Mouse (Mus musculus) activated CD4-positive, CD25-positive, alpha-beta regulatory T cell, adult 4 months (primary cell): ENCODE measurements at regions not wholly inside any gene's neighbourhood (a gene's known extent, or its start where the extent isn't known, plus 50 kb on each side); places are given as distances from the start of the nearest gene placed in this dataset.
"Not testable (repeated sequence)": the region's sequence is repeated elsewhere in the genome, so short reads cannot be mapped to it uniquely, and the experiment has no call there.

Experiments
- ATAC-seq: one replicate; pipeline ENCODE4 v1.8.0; 2017

DNA sequence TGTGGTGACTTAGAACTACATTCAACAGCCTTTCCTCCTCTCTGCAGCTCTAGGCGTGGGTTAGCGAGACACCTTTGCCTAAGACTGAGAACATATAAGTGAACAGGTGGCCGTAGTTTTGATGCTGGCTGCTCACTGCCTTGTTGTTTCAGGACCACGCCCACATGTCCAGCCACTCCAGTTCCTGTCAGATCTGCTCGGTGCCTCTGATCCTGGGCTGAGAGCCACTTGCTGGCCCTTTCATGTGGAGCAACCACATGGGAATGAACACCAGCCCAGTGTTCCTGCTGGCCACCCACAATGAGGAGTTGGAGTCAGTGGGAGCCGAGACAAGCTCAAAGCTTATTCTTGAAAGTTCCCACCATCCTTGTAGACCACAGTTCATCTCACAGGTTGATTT is 180.5 kb upstream of the Arid1b start:
- ATAC-seq: no peak

DNA sequence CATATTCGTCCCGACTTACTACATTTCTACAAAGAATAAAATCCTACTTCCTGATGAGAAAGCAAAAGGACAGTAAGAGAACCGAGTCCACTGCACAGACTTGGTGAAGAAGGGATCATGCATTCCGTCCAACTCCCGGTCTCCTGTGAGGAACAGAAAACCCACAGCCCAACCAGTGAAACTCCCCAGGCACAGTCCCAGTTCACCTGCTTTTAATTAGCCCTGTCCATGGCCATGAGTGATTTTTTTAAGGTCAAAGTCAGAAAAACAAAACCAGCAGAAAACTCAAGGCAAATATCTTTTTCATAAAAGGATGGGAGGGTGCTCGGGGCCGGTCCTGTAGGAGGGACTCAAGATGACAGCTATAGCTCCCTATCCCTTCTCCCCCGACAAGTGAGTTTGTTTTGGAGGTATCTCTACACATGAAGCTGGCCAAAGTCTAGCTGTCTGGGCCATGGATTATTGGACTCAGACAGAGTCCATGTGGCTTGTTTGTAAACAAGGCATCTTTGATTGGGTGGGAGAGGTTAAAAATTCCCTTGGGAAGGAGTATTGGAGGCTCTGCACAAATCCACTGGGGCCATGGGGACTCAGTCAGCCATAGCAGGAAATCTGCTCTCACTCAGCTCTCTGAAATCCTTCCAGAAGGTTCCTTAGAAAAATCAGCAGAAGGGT is 168.8 kb upstream of the Arid1b start:
- no peak for ATAC-seq

DNA sequence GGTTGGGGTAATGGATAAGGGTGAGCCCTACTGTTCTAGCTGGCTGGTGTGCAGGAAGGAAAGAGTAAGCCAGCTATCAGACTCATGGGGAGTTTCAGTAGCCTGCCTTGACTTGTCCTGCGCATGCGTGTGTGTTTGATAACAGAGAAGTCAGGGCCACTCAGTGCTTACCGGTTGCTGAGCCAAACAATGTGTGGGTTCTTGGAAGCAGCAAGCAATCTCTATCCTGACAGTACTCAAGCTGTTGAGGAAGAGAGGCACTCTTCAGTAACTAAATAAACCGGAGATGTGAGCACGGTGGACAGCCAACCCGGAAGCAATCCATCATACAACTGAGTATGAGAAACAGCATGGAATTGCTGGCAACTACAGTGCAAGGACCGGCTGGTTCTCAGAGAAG is 160.1 kb upstream of the Arid1b start:
- no peak for ATAC-seq

DNA sequence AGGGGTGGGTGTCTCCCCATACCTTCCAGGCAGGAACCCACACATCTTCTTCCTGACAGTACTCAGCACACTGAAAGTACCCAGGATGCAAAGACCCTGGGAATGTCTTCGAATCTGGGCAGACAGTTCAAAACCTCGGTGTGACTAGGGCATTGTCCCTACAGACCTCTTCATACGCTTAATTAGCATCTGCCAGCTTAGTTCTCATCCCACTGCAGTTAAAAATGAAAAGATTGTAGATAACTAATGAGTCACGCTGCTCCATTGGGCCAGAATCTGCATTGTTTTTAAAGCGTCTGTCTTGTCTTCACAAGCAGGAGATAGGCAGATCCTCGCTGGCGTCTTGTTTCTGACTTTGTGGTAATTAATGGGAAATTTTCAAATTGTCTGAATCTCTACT is 159.6 kb upstream of the Arid1b start:
- ATAC-seq: no peak

DNA sequence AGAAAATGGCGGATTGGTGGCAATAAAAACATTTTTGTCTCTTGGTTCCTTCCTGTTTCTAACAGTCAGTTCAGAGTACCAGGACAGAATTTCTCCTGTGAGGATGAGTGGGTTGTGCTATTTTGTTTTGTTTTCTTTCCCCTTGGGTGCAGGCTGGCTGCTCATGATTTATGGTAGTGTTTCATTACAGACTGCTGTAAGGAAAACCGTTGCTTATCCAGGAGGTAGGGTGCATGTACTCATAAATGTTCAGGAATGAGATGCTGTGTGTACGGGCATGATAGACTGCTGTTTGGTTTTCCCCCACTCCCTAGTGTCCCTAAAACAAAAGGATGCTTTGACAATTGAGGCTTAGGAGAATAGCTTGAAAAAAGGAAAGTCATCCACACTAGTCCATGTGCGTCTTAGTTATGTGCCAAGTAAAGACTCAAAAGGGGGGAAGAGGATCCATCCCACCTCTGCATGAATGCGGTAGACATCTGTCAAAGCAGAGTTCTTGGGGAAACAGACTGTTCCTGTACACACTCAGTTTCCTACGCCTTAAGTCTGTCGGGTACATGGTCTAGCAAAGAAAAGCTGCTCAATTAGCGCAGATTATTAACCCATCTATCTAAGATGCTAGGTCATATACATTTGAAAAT is 158.9 kb upstream of the Arid1b start:
- ATAC-seq: no peak

DNA sequence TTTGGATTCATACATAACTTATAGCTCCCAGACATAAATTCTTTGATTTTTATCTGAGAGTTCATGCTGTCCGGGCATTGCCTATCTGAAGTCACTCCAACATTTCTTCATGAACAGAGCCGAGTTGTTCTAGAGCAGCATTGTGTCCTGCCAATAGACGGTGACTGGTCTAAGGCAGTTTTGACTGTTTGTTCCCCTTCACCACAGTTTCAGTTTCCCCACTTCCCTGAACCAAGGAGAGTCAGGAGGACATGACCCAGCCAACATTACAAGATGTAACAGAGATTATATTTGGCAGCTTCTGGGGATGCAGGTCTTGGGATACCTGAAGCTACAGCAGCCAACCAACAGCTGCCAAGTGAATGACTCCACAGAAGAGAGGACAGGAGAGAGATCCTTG is 154.0 kb upstream of the Arid1b start:
- ATAC-seq: no peak

DNA sequence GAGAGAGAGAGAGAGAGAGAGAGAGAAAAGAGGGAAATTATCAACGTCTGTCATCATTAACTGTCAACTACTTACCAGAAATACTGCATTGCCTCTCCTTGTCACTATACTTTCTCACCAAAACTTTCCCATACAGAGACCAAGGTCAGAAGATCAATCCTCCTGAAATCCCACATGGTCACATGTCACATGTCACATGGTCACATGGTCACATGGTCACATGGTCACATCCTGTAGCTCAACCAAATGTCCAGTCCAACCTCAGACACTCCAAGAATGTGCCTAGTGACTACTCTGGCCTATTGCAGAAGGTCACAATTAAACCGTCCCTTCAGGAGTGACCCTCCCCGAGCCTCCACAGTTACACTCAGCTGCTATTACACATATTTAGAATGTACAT is 135.8 kb upstream of the Arid1b start:
- ATAC-seq: no peak

DNA sequence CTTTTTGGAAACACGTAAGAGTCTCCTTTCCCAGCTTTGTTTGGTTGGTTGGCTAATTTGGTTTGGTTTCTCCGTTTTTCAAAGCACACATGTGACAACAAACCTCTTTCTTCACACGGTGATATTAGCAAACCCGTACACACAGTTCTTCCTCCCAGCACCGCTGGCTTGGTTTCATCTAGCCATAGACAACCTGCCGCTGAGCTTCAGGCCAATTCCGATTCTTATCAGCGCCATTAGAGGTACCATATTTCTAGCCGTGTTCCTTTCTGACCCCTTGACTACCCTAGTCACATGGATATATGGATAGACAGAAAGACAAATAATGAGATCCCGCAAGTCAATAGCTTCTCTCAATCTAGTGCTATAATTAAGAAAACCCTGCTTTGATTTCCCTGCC is 129.2 kb upstream of the Arid1b start:
- ATAC-seq: no peak

DNA sequence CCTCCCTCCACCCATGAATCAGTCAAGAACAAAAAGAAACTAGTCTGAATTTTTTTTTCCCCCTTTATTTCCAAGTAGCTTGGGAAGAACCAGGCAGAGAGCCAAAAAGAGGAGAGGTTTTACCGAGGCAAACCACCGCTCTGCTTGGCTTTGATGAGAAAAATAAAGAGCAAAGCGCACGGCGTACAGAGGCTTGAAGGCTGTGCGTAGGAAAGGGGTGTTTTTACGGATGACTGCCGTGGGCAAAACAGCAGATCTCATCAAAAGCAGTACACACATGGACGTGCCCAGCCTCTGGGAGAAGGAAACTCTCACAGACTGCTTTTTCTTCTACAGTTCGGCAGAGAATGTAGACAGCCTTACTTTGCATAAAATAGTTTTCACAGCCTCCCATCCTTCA is 128.5 kb upstream of the Arid1b start:
- ATAC-seq: no peak

DNA sequence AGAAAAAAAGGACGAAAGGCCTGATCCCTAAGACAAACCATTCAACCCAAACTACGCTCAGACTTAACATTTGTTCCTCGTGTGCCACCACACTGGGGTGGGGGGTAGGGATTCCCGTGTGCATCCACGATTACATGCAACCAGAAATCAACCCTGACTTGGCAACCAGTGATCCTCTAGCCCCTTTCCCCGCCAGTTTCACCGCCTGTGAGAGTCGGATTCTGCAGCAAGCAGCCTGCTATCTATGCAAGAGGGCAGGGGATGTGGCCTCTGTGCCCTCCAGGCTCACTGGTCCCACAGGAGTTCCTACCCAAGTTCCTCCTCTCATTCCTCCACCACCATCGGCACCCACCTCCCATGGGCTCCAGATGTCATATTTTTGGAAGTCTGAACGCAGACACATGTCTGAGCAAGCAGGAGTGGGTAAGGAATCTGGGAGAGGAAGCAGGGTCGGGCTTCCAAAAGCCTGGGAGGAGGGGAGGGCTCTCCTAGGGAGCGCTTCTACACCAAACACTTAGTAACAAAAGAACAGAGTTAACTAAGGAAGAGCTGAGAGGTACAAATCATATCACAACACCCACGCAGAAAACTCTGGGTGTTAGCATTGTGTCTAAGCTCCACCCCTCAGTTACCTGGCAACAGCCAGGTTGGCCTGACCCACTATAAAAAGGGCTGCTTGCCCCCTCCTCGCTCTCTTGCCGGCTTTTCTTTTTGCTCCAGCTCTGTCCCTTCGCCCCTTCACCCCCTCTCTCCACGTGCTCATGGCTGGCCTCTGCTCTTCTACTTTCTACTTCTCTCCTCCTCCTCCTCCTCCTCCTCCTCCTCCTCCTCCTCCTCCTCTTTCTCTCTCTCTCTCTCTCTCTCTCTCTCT is 127.9 kb upstream of the Arid1b start:
- no peak for ATAC-seq

DNA sequence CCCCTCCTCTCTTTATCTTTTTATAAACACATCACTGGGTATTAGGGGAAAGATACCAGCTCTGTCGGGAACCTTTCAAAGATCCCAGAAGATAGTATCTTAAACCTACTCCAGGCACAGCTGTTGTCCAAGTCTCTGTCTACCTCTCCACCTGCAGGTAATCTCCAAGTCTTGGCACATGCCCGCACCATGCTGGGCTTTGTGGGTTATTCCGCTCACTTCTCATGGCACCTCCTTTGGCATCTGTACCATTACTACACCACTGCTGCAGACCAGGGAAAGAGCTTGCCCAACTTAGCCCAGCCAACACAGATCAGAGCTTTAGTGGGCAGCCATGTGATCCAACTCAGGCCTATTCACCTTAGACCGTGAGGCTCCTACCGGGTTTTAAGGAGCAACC is 127.0 kb upstream of the Arid1b start:
- ATAC-seq: no peak

DNA sequence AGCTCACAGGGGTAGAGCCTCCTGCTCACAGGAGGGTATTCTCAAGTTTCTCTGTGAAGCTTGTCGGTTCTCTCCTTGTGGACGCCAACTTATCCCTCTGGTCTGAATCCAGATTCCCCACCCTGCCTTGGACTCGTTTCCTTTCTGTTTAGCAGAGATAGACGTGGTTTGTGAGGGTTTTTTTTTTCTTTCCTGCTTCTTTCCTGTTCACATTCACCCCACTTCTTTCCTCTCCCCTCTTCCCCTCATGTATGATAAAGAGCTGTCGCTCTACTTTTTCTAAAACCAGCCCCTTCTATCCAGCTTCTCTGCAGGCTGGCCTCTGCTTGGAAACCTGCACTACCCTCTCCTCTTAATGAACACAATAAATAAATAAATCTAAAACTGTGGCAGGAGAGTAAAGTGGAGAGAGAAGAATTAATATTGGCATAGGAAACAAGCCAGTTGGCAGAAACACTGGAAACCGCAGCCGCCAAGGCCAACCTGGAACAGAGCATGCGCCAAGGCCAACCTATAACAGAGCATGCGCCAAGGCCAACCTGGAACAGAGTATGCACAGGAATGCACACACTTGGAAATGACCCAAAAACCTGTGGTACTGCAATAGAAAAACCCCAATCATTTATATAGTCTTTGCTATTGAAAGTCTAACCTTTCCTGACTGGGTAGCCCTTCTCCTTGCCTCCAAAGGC is 126.2 kb upstream of the Arid1b start:
- ATAC-seq: no peak

DNA sequence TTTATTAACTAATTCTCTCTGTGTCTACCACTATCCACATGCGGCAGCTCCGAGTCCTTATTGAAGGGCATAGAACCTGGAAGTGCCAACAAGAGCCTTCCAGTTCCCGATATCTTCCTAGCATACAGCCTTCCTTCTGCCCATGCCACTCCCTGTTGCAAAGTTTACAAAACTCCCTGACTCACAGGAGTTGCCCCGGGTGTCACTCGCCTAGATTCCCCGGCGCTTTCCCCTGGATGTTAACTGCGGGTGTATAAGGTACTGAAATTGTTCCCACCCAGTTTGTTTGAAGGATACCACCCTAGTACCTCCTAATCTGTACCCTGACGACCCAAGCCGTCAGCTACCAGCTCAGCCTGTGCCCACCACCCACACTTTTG is 125.7 kb upstream of the Arid1b start:
- ATAC-seq: no peak

DNA sequence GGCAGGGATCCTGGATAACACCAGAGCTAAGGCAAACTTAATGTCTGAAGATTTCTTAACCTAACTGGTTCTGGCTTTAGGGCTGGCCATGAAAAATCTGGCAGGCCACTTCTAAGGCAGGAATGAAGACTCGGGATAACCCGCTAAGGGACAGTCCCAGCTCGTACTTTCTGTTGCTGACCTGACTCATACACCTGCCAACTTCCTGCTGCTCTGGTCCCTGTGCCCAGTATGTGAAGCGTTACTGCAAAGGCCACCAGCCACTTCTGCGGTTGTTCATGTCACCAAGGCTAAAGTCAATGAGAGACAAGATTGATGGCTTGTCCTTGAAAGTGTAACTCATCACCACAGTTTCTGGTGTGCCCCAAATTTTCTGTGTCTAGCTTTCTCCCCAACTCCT is 125.3 kb upstream of the Arid1b start:
- ATAC-seq: no peak

DNA sequence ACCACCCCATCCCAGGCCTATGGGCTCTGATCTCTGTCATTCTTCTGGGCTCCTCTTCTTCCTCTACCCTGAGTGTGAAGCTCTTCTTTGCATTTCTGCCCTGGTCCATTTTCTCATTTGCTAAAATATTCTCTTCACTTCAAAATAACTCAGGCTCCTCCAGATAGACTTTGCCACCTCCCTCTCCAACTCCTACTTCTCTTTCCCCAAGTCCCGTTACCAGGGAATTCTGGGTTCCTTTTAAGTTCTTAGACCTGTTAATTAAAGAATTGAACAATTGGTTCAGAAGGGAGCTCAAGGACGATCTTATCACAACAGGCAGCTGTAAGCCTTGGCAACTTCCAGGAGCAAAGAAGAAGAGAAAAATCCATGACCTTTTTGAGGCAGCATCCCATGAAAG is 122.9 kb upstream of the Arid1b start:
- no peak for ATAC-seq

DNA sequence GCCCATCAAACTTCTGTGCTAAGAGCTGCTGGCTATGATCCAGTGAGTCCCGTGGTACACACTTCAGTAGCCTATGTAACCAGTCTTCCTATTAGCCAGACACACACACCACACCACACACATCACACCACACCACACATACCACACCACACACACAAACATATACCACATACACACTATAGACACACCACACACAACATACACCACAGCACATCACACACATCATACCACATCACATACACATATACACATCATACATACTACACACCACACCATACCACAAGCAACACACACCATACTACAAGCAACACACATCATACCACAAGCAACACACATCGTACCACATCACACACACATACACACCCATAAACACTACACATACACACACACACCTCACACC is 119.7 kb upstream of the Arid1b start:
- no peak for ATAC-seq

DNA sequence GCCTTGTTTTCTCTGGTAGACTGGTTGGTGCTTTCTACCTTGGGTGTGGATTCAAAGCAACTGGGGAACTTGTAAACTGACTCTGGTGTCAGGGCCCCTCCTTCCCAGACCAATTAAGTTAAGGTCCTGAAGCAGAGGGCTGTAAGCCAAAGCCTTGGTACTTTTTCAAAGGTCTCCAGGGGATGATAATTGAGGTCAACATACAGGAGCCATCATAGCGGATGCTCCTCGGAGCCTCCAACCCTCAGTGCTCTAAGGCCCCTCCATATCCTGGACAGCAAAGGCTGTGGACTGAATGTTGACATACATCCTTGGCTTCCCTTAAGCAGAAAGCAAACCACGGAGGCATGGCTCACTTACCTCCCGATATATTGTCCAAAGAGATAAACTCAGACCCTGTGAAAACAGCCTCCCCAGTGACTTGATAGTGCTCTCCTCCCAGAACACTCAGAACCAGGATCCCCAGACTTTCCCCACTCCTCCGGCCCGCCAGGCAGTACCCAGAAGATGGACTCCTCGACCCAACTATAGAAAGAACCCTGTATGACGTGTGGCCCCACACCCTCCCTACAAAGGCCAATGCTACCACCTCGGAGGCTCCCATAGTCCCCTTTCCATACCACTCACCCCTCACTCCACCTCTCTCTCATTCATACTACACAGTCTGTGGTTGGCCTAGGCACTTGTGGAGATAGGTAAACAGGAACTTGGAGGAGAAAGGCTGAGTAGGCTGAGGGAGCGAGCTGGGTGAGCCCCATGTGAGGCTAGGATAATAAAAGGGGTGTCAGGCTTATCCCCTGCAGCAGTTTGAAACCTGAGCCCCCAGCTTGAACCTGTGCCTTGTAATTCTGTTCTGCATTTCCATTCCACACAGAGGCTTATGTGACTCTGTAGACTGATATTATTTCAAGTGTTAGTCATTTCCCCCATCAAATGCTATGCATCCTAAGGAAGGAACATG is 118.8 kb upstream of the Arid1b start:
- no peak for ATAC-seq

DNA sequence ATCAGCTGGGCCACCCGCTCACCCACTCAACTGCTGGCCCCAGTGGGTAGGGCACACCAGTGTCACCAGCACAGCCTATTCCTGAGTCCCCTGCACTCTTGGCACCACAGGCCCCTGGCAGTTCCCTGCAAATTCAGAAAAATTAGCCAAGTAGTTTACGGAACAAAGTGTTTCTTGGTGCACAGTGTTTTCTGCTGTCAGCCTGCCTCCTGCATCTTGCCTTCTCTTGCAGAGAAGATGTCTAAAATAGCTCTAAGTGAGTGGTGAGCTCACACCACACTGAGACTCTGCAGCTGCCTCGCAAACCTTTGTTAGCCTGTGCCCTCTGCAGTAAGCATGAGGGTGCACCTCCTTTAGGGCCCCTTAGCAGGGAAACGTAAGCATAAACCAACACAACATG is 117.7 kb upstream of the Arid1b start:
- no peak for ATAC-seq

DNA sequence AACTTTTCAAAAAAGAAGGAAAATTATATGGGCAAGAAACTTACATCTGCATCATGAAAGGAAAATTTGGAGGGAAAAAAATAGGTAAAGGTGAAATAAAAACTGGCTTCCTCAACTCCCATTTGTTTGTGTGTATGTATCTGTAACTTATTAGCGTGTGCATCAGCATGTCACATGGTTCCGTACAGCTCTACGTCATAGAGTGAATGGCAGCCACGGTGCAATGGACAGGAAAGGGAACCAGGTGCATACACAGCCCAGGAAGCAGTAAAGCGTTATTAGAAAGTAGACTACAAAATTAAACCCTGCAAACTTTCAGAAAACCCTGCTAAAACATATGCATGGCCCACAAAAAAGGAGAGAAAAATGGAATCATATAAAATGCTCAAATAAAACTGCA is 112.7 kb upstream of the Arid1b start:
- ATAC-seq: no peak

DNA sequence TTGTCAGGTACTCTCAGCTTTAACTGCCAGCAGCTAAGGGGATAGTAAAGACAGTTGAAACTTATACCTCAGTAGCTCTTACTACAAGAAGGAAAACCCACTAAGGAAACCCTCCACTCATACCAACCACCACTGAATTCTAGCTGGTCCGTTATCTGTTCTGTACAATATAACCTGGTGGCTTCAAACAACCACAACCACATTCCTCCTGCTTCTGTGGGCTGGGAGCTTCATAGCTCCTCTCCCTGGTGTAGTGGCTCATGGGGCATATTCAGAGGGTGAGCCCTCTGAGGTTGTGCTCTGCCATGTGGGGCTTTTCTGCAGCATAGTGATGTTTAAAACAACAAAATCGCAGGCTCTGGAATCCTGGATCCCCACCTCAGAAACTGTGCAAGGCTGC is 110.0 kb upstream of the Arid1b start:
- no peak for ATAC-seq

DNA sequence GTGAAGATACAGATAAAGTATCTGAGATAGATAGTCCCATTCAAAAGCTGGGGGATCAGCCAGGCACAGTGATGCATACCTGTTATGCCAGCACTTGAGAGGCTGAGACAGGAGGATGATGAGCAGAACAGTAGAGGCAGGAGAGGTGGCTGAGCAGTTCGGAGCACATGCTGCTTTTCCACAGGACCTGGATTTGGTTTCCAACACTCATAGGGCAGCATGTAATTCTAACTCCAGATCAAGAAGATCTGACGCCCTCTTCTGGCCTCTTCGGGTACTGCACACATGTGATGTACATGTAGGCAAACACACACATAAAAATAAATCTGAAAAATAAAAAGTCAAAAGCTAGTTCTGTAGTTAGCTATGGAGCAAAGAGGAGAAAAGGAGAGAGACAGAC is 109.4 kb upstream of the Arid1b start:
- no peak for ATAC-seq

DNA sequence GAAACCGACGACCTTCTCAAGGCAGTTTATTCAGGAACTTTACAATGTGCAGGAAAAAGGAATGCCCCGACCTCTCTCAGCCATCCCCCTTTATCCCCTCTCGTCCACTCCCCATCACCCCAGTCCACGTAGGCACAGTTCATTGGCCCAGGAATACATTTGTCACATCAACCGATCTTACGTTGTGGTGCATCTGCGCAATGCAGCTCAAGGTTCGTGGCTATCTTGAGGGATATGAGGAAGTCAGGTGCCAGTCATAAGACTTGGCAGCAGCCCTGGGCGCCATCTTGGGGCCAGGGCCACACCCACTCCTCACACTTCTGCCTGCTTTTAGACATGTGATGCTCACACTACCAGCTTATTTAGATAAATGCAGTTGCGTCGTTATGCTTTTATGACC is 106.8 kb upstream of the Arid1b start:
- not testable (repeated sequence) for ATAC-seq
